Mouse (Mus musculus): ENCODE measurements around the gene Gphn. TPM values are rescaled to one million over a fixed set of nuclear protein-coding genes. Genes with fewer than 3 reads are reported as not detected.

Gphn gene
- total and polyA plus RNA-seq, 3 experiments = 23.1 to 30.5 TPM; not detected in 1

DNA sequence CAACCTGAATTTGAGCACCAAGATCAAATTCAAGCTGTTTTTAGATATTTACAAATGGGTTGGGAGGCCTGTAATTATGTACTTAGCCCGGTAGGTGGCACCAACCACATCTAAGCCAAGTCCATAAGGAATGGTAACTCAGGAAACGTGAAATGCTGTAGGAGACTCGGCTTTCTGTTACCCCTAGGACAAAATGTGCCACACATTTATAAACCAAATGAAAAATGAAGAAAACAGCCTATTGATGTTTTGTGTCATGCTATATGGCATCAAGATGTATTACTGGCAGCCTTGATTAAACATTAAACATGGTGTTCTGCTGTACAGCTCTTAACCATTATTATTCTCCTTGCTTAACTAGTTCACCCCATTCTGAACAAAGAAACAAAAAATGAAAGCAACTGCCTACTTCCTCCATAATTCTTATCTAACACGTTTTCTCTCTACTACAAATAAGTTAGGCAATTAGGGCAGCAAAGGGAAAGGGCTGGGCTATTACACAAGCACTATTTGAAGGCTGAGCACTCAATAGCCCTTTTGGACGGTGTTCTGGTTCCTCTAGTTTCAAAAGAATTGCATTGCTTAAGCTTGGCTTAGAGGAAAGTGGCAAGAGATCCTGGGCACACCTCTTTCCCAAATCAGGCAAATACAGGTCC is 20.1 kb upstream of the Gphn start:
- Histone ChIP-seq H3K9ac (ENCODE audit: control insufficient read depth, low read depth, low read length, poor library complexity, severe bottlenecking) (peak overlapping the region; percentile 64), H3K9me3 (replicated peaks; ENCODE audit: insufficient read depth, low read length) (no peaks in the 10 kb centered on the region), H3K4me3 (ENCODE audit: control insufficient read depth in 1 of 2, insufficient read depth in 1 of 2, low read depth in 2 of 2, low read length in 2 of 2) (peak overlapping the region; percentile 51 to 88), H3K27ac (ENCODE audit: control insufficient read depth, low read depth, low read length) (peak overlapping the region; percentile 49), H3K27me3 (ENCODE audit: control insufficient read depth in 1 of 2, insufficient read depth in 2 of 2, low read length in 2 of 2) (no peaks in the 10 kb centered on the region), H3K4me1 (ENCODE audit: control insufficient read depth in 1 of 2, insufficient read depth in 2 of 2, low read length in 2 of 2) (peaks cover 7 to 9% of the 10 kb centered on the region in 2 experiments), H3K79me2 (ENCODE audit: control insufficient read depth, insufficient read depth, low read length, poor library complexity) (no peaks in the 10 kb centered on the region), H3K36me3 (ENCODE audit: control insufficient read depth in 1 of 2, insufficient read depth in 2 of 2, low read length in 2 of 2) (peaks cover 0 to 4% of the 10 kb centered on the region in 2 experiments; a peak in 2 of 4 replicates)
- DNase-seq (ENCODE audit: low read depth, low spot score) = peak; percentile 92
- TF ChIP-seq CTCF (IDR thresholded peaks at IDR 0.05 in 2 of 3, conservative IDR thresholded peaks at IDR 0.05 in 1 of 3; ENCODE audit: control insufficient read depth in 1 of 3, insufficient read depth in 1 of 3, low read depth in 2 of 3, low read length in 3 of 3, poor library complexity in 1 of 3, severe bottlenecking in 1 of 3) (peak; percentile 53 to 88 (median 84)), E2F4 (IDR thresholded peaks at IDR 0.05; ENCODE audit: borderline replicate concordance, low read depth, low read length) (no peak), ZC3H11A (IDR thresholded peaks at IDR 0.05; ENCODE audit: low read depth, low read length) (peak; percentile 78), EP300 (IDR thresholded peaks at IDR 0.05; ENCODE audit: low read depth in 1 of 2, low read length in 2 of 2) (no peak), TAL1 (IDR thresholded peaks at IDR 0.05; ENCODE audit: low read length) (no peak), NELFE (IDR thresholded peaks at IDR 0.05; ENCODE audit: low read depth, low read length) (no peak), TBP (IDR thresholded peaks at IDR 0.05; ENCODE audit: low read depth, low read length) (no peak), RAD21 (IDR thresholded peaks at IDR 0.05; ENCODE audit: low read depth, low read length) (peak; percentile 92), RCOR1 (IDR thresholded peaks at IDR 0.05; ENCODE audit: low read depth, low read length) (no peak), CHD1 (IDR thresholded peaks at IDR 0.05; ENCODE audit: low read depth, low read length) (no peak), TCF12 (IDR thresholded peaks at IDR 0.05; ENCODE audit: low read depth, low read length) (no peak), ZKSCAN1 (IDR thresholded peaks at IDR 0.05; ENCODE audit: low read depth, low read length) (no peak), UBTF (IDR thresholded peaks at IDR 0.05; ENCODE audit: borderline replicate concordance, insufficient read depth, low read depth, low read length) (no peak), POLR2A (IDR thresholded peaks at IDR 0.05; ENCODE audit: control insufficient read depth in 1 of 2, insufficient read depth in 1 of 2, low read depth in 1 of 2, low read length in 2 of 2, poor library complexity in 1 of 2) (no peak), MEF2A (IDR thresholded peaks at IDR 0.05; ENCODE audit: extremely low read depth, insufficient replicate concordance, low read depth, low read length, poor library complexity, severe bottlenecking) (no peak), SIN3A (IDR thresholded peaks at IDR 0.05; ENCODE audit: low read length) (peak; percentile 84), CHD2 (IDR thresholded peaks at IDR 0.05; ENCODE audit: low read length) (no peak), MAZ (IDR thresholded peaks at IDR 0.05; ENCODE audit: low read depth, low read length) (no peak), KAT2A (conservative IDR thresholded peaks at IDR 0.05; ENCODE audit: low read depth, low read length) (no peak), SMC3 (IDR thresholded peaks at IDR 0.05; ENCODE audit: low read depth, low read length) (peak; percentile 85), GABPA (IDR thresholded peaks at IDR 0.05; ENCODE audit: low read depth, low read length) (no peak), ETS1 (IDR thresholded peaks at IDR 0.05; ENCODE audit: low read depth, low read length) (no peak), MYC (IDR thresholded peaks at IDR 0.05; ENCODE audit: low read depth, low read length) (0 out of 2 replicates have a peak, but pooled peaks have one; percentile 49), ZMIZ1 (IDR thresholded peaks at IDR 0.05; ENCODE audit: low read depth, low read length) (no peak), USF1 (IDR thresholded peaks at IDR 0.05; ENCODE audit: low read depth, low read length) (no peak), POLR2AphosphoS5 (IDR thresholded peaks at IDR 0.05; ENCODE audit: borderline replicate concordance, low read depth, low read length) (no peak), MAX (IDR thresholded peaks at IDR 0.05; ENCODE audit: low read length) (no peak), HCFC1 (IDR thresholded peaks at IDR 0.05; ENCODE audit: low read depth, low read length) (peak; percentile 33), ZNF384 (IDR thresholded peaks at IDR 0.05; ENCODE audit: low read depth, low read length) (no peak; the same call in 1 of the 2 replicates), JUND (IDR thresholded peaks at IDR 0.05; ENCODE audit: low read depth, low read length) (no peak), NRF1 (IDR thresholded peaks at IDR 0.05; ENCODE audit: insufficient read depth, low read depth, low read length, poor library complexity, severe bottlenecking) (no peak), USF2 (IDR thresholded peaks at IDR 0.05; ENCODE audit: borderline replicate concordance in 1 of 2, insufficient read depth in 1 of 2, low read depth in 1 of 2, low read length in 2 of 2) (no peak), ELF1 (IDR thresholded peaks at IDR 0.05; ENCODE audit: low read depth, low read length) (no peak), POLR2AphosphoS2 (IDR thresholded peaks at IDR 0.05; ENCODE audit: low read length) (no peak), MAFK (IDR thresholded peaks at IDR 0.05; ENCODE audit: borderline replicate concordance, low read depth, low read length) (no peak), BHLHE40 (IDR thresholded peaks at IDR 0.05; ENCODE audit: borderline replicate concordance, low read depth, low read length) (peak; percentile 51; the same call in 1 of the 2 replicates)

Measured in MEL (cell line).